Mouse (Mus musculus) ovary, adult 2 months (tissue): Measurements from ENCODE around the gene Cnr2. TPM values are rescaled to one million over a fixed set of nuclear protein-coding genes. Genes with fewer than 3 reads are reported as not detected.

Experiments used
- polyA plus RNA-seq: library from polyadenylated mRNA; depleted of rRNA; stranded (reverse); fragments of >200 nt; gene quantifications from 2 replicates; pipeline ENCODE4 v1.2.3, GENCODE M21; 2012; rRNA removed

Gene Cnr2
- polyA plus RNA-seq: 0.56 and 0.78 TPM in 2 replicates

DNA sequence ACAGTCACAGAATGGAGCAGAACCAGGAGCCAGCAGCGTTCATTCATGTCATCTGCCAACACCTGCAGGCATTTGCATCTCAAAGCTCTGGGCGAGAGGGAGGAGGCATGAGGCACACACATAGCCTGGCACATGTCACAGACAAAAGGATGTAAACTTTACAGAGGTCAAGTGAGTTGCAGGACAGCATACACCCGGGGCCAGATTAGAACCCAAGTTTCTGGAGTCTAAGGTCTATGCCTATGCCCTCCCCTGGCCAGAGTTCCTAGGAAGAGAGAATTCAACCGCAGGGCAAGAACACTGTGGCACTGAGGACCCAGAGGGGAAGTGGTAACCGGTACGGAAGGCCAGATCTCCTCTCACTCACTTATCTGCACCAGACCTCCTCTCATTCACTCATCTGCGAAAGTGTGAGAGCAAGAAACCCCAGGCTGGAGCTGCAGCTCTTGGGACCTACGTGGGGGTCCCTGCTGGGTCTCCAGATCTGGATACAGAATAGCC, at the start of gene Cnr2:
Gene Cnr2 (plus strand): TSS at position 324 of the 501 bp plus-strand sequence.

DNA sequence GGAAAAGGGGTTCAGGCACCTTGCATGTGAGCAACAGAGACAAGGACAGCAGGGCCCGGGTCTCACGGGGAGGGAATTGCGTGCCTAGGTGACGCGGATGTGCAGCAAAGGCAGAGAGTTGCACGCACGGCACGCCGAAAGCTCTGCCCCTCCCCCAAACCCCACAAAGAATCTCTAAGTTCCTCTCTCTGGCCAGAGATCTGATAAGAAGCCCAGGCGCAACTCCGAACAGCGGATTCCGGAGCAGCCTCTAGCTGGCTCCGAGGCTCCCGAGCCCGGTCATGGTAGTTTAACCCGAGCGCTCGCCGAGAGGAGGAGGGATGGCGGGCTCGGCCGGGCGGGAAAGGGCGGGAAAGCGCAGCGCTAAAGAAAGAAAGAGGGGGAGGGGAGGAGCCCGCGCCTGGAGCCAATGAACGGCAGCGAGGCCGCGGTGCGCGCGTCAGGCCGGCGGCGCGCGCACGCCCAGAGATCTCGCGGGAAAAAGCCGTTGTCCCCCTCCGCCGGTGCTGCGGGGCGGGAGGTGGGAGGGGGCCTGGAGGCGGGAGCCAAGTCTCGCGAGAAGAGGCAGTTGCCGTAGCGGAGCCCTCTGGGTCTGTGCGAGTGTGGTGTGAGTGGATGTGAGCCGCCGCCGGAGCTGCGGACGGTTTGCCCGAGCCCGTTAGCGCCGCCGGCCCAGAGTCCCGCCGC, 39.5 kb upstream of the Cnr2 start, which contains the start of gene Srsf10:
Gene Srsf10 (plus strand): TSS at position 212 of the 687 bp plus-strand sequence.

DNA sequence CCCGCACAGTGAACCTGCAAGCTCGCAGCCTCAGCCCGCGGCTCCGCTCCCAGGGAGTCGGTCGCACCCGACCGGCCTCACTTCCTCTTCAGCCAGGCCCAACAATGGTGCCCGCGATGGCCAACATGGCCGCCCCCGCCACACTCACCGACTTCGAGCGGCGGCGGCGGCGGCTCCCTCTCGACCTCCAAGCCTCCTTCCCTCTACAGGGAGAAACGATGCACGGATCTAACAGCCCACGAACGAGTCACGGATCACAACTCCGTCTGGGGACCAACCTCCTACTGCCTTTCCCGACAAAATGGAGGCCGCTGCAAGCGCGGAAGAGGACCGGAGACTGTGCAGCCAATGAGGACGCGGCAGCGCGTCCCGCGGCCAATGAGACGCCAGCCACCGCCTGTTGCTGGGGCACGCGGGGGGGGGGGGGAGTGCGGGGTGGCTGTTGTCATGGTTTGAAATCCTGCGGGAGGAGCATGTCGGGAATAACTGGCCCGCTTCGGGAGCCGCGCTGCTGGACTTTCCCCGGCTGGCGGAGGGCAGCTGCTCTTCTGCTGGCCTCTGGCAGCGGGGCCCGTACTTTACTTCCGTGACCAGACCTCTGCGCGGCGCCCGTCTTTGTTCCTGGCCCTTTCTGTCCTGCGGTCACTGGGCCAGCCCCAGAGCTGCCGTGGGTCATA, 21.5 kb upstream of the Cnr2 start, which contains the start of gene Pnrc2:
Gene Pnrc2 (minus strand): TSS at position 325 of the 677 bp plus-strand sequence.

DNA sequence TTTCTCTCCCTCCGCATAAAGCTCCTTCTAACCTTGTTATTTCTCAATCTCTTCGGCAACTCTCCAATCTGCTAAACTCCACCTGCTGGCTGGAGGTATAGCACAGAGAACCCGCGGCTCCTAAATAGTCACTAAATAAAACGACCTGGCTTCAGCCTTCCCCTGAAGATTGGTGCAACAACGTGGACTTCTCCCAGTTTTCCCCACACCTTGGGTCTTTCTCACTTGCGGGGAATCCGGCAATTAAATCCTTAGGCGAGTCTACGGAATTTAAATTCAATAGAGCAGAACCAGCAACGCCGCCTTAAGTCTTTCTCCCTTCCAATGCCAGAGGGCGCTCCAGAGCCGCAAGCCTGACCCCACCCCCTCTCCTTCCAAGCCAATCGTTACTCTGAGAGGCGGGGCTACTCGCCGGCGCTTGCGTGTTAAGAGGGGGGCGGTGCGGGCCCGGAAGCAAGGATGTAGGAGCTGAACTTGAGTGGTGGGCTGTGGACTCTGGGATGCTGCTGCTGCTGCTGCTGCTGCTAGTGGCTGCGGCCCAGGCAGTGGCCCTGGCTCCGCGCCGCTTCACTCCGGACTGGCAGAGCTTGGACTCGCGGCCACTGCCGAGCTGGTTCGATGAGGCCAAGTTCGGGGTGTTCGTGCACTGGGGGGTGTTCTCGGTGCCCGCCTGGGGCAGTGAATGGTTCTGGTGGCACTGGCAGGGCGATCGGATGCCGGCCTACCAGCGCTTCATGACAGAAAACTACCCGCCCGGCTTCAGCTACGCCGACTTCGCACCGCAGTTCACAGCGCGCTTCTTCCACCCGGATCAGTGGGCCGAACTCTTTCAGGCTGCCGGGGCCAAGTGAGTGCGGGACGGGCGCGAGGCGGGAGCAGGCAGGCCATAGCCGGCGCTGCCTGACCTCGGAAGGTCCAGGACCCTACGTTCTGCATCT, 25.4 kb downstream of the Cnr2 start, which contains the start of gene Fuca1:
Gene Fuca1 (plus strand): TSS at position 432 of the 938 bp plus-strand sequence.

DNA sequence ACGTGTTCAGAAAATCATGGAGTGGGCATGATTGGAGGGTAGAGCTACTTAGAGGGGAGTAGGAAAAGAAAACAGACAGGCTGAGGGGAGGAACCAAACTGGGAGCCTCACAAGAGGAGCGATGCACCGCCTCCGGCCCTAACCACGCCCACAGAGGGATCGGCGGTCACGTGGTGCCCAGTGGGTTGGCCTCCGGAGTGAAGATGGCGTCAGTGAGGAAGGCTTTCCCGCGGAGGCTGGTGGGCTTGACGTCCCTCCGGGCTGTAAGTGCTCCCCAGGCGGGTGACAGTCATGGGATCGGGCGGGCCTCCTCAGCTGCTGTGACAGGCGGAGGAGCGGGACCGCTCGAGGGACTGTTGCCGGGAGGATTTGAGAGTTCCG, 51.1 kb downstream of the Cnr2 start, which contains the start of gene Hmgcl:
Gene Hmgcl (plus strand): TSS at position 171 of the 381 bp plus-strand sequence.

DNA sequence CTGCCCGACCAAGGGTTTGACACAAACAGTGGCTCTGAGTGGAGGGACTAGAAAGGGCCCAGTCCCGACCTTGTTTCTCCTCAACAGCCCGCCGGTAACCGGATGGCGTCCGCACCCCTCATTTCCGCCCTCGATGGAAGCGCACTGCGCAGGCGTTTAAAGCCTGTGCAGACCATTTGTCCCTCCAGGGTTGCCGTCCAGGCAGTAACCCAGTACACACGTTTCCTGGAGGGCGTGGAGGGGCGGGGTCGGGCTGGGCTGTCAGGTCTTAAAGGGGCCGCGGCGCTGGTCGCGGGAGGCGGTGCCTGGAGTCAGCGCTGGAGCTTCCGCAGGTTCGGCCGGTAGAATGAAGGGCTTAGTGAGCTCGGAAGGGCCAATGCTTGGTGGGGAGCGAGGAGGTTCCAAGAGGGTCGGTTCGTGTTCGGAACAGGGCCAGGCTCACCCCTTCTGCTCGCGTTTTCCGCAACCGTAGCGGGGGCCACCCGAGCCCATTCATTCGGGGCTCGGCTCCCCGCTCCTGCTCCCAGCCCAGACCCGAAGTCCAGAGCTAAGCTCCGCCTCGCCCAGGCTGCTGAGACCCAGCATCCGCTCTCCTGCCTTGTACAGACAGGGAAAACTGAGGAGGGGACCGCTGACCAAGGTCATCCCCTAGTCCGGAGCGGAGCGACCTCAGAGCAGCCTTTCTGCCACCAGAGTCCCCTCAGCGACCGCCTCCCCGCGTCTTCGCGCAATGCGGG, 68.4 kb downstream of the Cnr2 start, which contains the start of gene Gale:
Gene Gale (plus strand): TSS at position 271 of the 737 bp plus-strand sequence.

Other genes starting within 250 kb of the Cnr2 start
- gene Ifnlr1, start 209.1 kb upstream of the Cnr2 start, polyA plus RNA-seq: 1.4 and 1.6 TPM in 2 replicates
- 3.4 and 4.2 TPM in 2 replicates for gene Il22ra1, start 167.2 kb upstream of the Cnr2 start, polyA plus RNA-seq
- 0.13 and 0.17 TPM in 2 replicates for gene Myom3, start 135.7 kb upstream of the Cnr2 start, polyA plus RNA-seq
- gene Srsf10, start 39.6 kb upstream of the Cnr2 start, polyA plus RNA-seq: 141 and 143 TPM in 2 replicates
- 9.1 and 11.2 TPM in 2 replicates for gene Pnrc2, start 21.5 kb upstream of the Cnr2 start, polyA plus RNA-seq
- 85.7 and 85.9 TPM in 2 replicates for gene Fuca1, start 25.3 kb downstream of the Cnr2 start, polyA plus RNA-seq
- 41.1 and 43.3 TPM in 2 replicates for gene Hmgcl, start 51.1 kb downstream of the Cnr2 start, polyA plus RNA-seq
- gene Gale, start 68.3 kb downstream of the Cnr2 start, polyA plus RNA-seq: 28.5 and 30.1 TPM in 2 replicates
- gene Lypla2, start 77.2 kb downstream of the Cnr2 start, polyA plus RNA-seq: 120 and 136 TPM in 2 replicates
- gene Pithd1, start 91.9 kb downstream of the Cnr2 start, polyA plus RNA-seq: 71.2 and 117 TPM in 2 replicates
- gene Eloa, start 126.4 kb downstream of the Cnr2 start, polyA plus RNA-seq: 8.3 and 9.8 TPM in 2 replicates
- 339 and 546 TPM in 2 replicates for gene Rpl11, start 158.0 kb downstream of the Cnr2 start, polyA plus RNA-seq
- gene Id3, start 248.1 kb downstream of the Cnr2 start, polyA plus RNA-seq: 569 and 609 TPM in 2 replicates